Comparison of ENCODE assay signal across 21 mouse cellular contexts in genomic region chr1:170912891-170913615, GRCm38 (mm10). TPM values are rescaled to one million over a fixed set of nuclear protein-coding genes. Genes with fewer than 3 reads are reported as not detected.
"Had no signal": no experiment of that assay in that cellular context is flagged by ENCODE, and none has a peak within 500 bp of the region (broad histone marks: within the 10 kb centered on the region; RNA-seq: fewer than 3 reads in every experiment).

Gene Fcrlb (minus strand): TSS chr1:170912941.

- H3K9me3 ChIP-seq: liver, embryonic 15.5 days; lung, embryonic 15.5 days; neural tube, embryonic 12.5 days had no signal

- H3K27ac ChIP-seq: liver, embryonic 15.5 days; lung, embryonic 15.5 days; macrophage; neural tube, embryonic 12.5 days had no signal

- H3K4me1 ChIP-seq: liver, embryonic 15.5 days had no signal

- H3K4me2 ChIP-seq: liver, embryonic 15.5 days; lung, embryonic 15.5 days; midbrain, embryonic 11.5 days; neural tube, embryonic 12.5 days had no signal

- H3K9ac ChIP-seq: liver, embryonic 15.5 days; liver, postnatal 0 days; lung, embryonic 15.5 days; neural tube, embryonic 12.5 days had no signal

- H3K36me3 ChIP-seq: liver, embryonic 15.5 days; lung, embryonic 15.5 days; neural tube, embryonic 12.5 days had no signal

- H3K4me3 ChIP-seq: liver, embryonic 15.5 days; lung, embryonic 15.5 days; neural tube, embryonic 12.5 days had no signal

- DNase-seq: liver, postnatal 0 days; lung, adult 2 months; lung, postnatal 14 days; lung, postnatal 36 days; midbrain, embryonic 14.5 days; right cerebral cortex, postnatal 25 days; right cerebral cortex, postnatal 4 days; spleen, adult 18-20 months; thymus, adult 18-20 months; thymus, postnatal 14 days; thymus, postnatal 36 days had no signal

- ATAC-seq: liver, postnatal 0 days; lung, postnatal 0 days; midbrain, embryonic 16.5 days had no signal

RNA-seq across cellular contexts. Expression of gene Fcrlb, which starts in this region (rescaled TPM):
- total RNA-seq: megakaryocyte progenitor cell, adult 5-6 weeks had no signal
- polyA plus RNA-seq: lung, embryonic 15.5 days; macrophage; midbrain, embryonic 11.5 days; stomach, embryonic 14.5 days; stomach, embryonic 16.5 days had no signal
